Mouse (Mus musculus): ENCODE measurements around the gene Pde4b. TPM values are rescaled to one million over a fixed set of nuclear protein-coding genes. Genes with fewer than 3 reads are reported as not detected.

Gene Pde4b
- polyA plus RNA-seq, 1 experiment from 2014 or later = 37.3 TPM

GRCm38 (mm10) chr4:102620179-102620910, 533.0 kb downstream of the Pde4b start:
- no peak for ATAC-seq (ENCODE audit: borderline replicate concordance, extremely low read depth, low FRiP score, low TSS enrichment)
- Histone ChIP-seq H3K9ac (no peak overlapping the region), H3K27me3 (no peaks in the 10 kb centered on the region), H3K4me1 (no peaks in the 10 kb centered on the region), H3K36me3 (no peaks in the 10 kb centered on the region), H3K4me2 (no peak overlapping the region), H3K27ac (no peak overlapping the region), H3K9me3 (no peaks in the 10 kb centered on the region), H3K4me3 (no peak overlapping the region)
- WGBS = 59% methylated on average over 3 of the region's 5 CpGs

- H3K36me3 ChIP-seq = no peaks in the 10 kb centered on the region
- H3K9ac ChIP-seq = no peak overlapping the region
- H3K4me3 ChIP-seq = no peak overlapping the region
- ATAC-seq (ENCODE audit: borderline replicate concordance, extremely low read depth, low FRiP score, low TSS enrichment) = no peak
- no peak overlapping the region for H3K4me2 ChIP-seq
- no peaks in the 10 kb centered on the region for H3K9me3 ChIP-seq
- 78% methylated on average over 2 of the region's 2 CpGs for WGBS
- no peak overlapping the region for H3K27ac ChIP-seq
- no peaks in the 10 kb centered on the region for H3K4me1 ChIP-seq
- H3K27me3 ChIP-seq = no peaks in the 10 kb centered on the region
Observed at GRCm38 (mm10) chr4:102621120-102621519, 533.8 kb downstream of the Pde4b start.

- Histone ChIP-seq H3K36me3 (no peaks in the 10 kb centered on the region), H3K27ac (no peak overlapping the region), H3K9me3 (no peaks in the 10 kb centered on the region), H3K9ac (no peak overlapping the region), H3K27me3 (no peaks in the 10 kb centered on the region), H3K4me3 (no peak overlapping the region), H3K4me2 (no peak overlapping the region), H3K4me1 (no peaks in the 10 kb centered on the region)
- peak; percentile 67; the same call in 1 of the 2 replicates for ATAC-seq (ENCODE audit: borderline replicate concordance, extremely low read depth, low FRiP score, low TSS enrichment)
- WGBS = 67% methylated on average over 5 of the region's 5 CpGs
Observed at GRCm38 (mm10) chr4:102622977-102623376, 535.6 kb downstream of the Pde4b start.

GRCm38 (mm10) chr4:102623789-102624611, 536.7 kb downstream of the Pde4b start:
- Histone ChIP-seq H3K4me1 (no peaks in the 10 kb centered on the region), H3K4me2 (no peak overlapping the region), H3K9me3 (no peaks in the 10 kb centered on the region), H3K27me3 (no peaks in the 10 kb centered on the region), H3K36me3 (no peaks in the 10 kb centered on the region), H3K4me3 (no peak overlapping the region), H3K27ac (peak overlapping the region; percentile 15; the same call in 1 of the 2 replicates), H3K9ac (no peak overlapping the region)
- no peak for ATAC-seq (ENCODE audit: borderline replicate concordance, extremely low read depth, low FRiP score, low TSS enrichment)
- 62% methylated on average over 4 of the region's 4 CpGs for WGBS

GRCm38 (mm10) chr4:102624937-102625336, 537.6 kb downstream of the Pde4b start:
- Histone ChIP-seq H3K4me1 (no peaks in the 10 kb centered on the region), H3K36me3 (no peaks in the 10 kb centered on the region), H3K27ac (no peak overlapping the region), H3K27me3 (no peaks in the 10 kb centered on the region), H3K4me3 (no peak overlapping the region), H3K9me3 (no peaks in the 10 kb centered on the region), H3K9ac (no peak overlapping the region), H3K4me2 (no peak overlapping the region)
- no peak for ATAC-seq (ENCODE audit: borderline replicate concordance, extremely low read depth, low FRiP score, low TSS enrichment)
- 67% methylated on average over 8 of the region's 8 CpGs for WGBS

- H3K4me1 ChIP-seq = no peaks in the 10 kb centered on the region
- 58% methylated on average over 4 of the region's 4 CpGs for WGBS
- no peaks in the 10 kb centered on the region for H3K27me3 ChIP-seq
- ATAC-seq (ENCODE audit: borderline replicate concordance, extremely low read depth, low FRiP score, low TSS enrichment) = no peak
- no peak overlapping the region for H3K4me3 ChIP-seq
- no peak overlapping the region for H3K9ac ChIP-seq
- H3K36me3 ChIP-seq = no peaks in the 10 kb centered on the region
- no peaks in the 10 kb centered on the region for H3K9me3 ChIP-seq
- H3K4me2 ChIP-seq = no peak overlapping the region
- peak overlapping the region; percentile 29 for H3K27ac ChIP-seq
Observed at GRCm38 (mm10) chr4:102627799-102628198, 540.5 kb downstream of the Pde4b start.

- Histone ChIP-seq H3K4me3 (no peak overlapping the region), H3K4me2 (no peak overlapping the region), H3K4me1 (0 out of 2 replicates have a peak, but pooled peaks cover 3% of the 10 kb centered on the region), H3K36me3 (no peaks in the 10 kb centered on the region), H3K27ac (0 out of 2 replicates have a peak overlapping the region, but pooled peaks have one; percentile 53), H3K9ac (no peak overlapping the region), H3K9me3 (no peaks in the 10 kb centered on the region), H3K27me3 (no peaks in the 10 kb centered on the region)
- WGBS = 50% methylated on average over 4 of the region's 4 CpGs
- no peak for ATAC-seq (ENCODE audit: borderline replicate concordance, extremely low read depth, low FRiP score, low TSS enrichment)
Observed at GRCm38 (mm10) chr4:102629621-102630020, 542.3 kb downstream of the Pde4b start.

- H3K4me3 ChIP-seq = no peak overlapping the region
- peak overlapping the region; percentile 53 for H3K27ac ChIP-seq
- H3K9ac ChIP-seq = no peak overlapping the region
- H3K36me3 ChIP-seq = no peaks in the 10 kb centered on the region
- 28% methylated on average over 6 of the region's 6 CpGs for WGBS
- no peaks in the 10 kb centered on the region for H3K9me3 ChIP-seq
- H3K4me1 ChIP-seq = peaks cover 10% of the 10 kb centered on the region
- H3K4me2 ChIP-seq = no peak overlapping the region
- H3K27me3 ChIP-seq = no peaks in the 10 kb centered on the region
- no peak for ATAC-seq (ENCODE audit: borderline replicate concordance, extremely low read depth, low FRiP score, low TSS enrichment)
Observed at GRCm38 (mm10) chr4:102630261-102630660, 542.9 kb downstream of the Pde4b start.

- peaks cover 23% of the 10 kb centered on the region for H3K4me1 ChIP-seq
- no peak overlapping the region for H3K9ac ChIP-seq
- 45% methylated on average over 3 of the region's 3 CpGs for WGBS
- ATAC-seq (ENCODE audit: borderline replicate concordance, extremely low read depth, low FRiP score, low TSS enrichment) = no peak
- no peaks in the 10 kb centered on the region for H3K9me3 ChIP-seq
- H3K4me2 ChIP-seq = no peak overlapping the region
- H3K27ac ChIP-seq = no peak overlapping the region
- H3K27me3 ChIP-seq = no peaks in the 10 kb centered on the region
- H3K36me3 ChIP-seq = no peaks in the 10 kb centered on the region
- H3K4me3 ChIP-seq = no peak overlapping the region
Observed at GRCm38 (mm10) chr4:102631624-102632023, 544.3 kb downstream of the Pde4b start.

GRCm38 (mm10) chr4:102633241-102633640, 545.9 kb downstream of the Pde4b start:
- no peak overlapping the region for H3K4me2 ChIP-seq
- H3K4me1 ChIP-seq = peaks cover 38% of the 10 kb centered on the region
- no peak overlapping the region for H3K9ac ChIP-seq
- no peak for ATAC-seq (ENCODE audit: borderline replicate concordance, extremely low read depth, low FRiP score, low TSS enrichment)
- no peak overlapping the region for H3K27ac ChIP-seq
- no peaks in the 10 kb centered on the region for H3K27me3 ChIP-seq
- H3K36me3 ChIP-seq = no peaks in the 10 kb centered on the region
- no peaks in the 10 kb centered on the region for H3K9me3 ChIP-seq
- H3K4me3 ChIP-seq = no peak overlapping the region
- WGBS = 89% methylated on average over 5 of the region's 5 CpGs

- no peak overlapping the region for H3K9ac ChIP-seq
- peak; percentile 80 for ATAC-seq (ENCODE audit: borderline replicate concordance, extremely low read depth, low FRiP score, low TSS enrichment)
- peak overlapping the region; percentile 76 for H3K27ac ChIP-seq
Observed at GRCm38 (mm10) chr4:102635258-102635657, 547.9 kb downstream of the Pde4b start.

GRCm38 (mm10) chr4:102635944-102636343, 548.6 kb downstream of the Pde4b start:
- WGBS = 22% methylated on average over 8 of the region's 8 CpGs
- Histone ChIP-seq H3K4me1 (peaks cover 38% of the 10 kb centered on the region), H3K4me3 (no peak overlapping the region), H3K27ac (peak overlapping the region; percentile 76), H3K27me3 (no peaks in the 10 kb centered on the region), H3K9ac (no peak overlapping the region), H3K36me3 (no peaks in the 10 kb centered on the region), H3K4me2 (no peak overlapping the region), H3K9me3 (no peaks in the 10 kb centered on the region)
- peak; percentile 68 for ATAC-seq (ENCODE audit: borderline replicate concordance, extremely low read depth, low FRiP score, low TSS enrichment)

More at GRCm38 (mm10) chr4:102635258-102635657, 547.9 kb downstream of the Pde4b start:
- 4% methylated on average over 9 of the region's 9 CpGs for WGBS
- peaks cover 38% of the 10 kb centered on the region for H3K4me1 ChIP-seq
- no peaks in the 10 kb centered on the region for H3K9me3 ChIP-seq
- no peaks in the 10 kb centered on the region for H3K36me3 ChIP-seq
- H3K27me3 ChIP-seq = no peaks in the 10 kb centered on the region
- H3K4me3 ChIP-seq = no peak overlapping the region
- H3K4me2 ChIP-seq = peak overlapping the region; percentile 22; the same call in 1 of the 2 replicates
